In genomic region chr1:171470371-171470871, GRCm38 (mm10) we compare ENCODE assay signal across 9 mouse cellular contexts. TPM values are rescaled to one million over a fixed set of nuclear protein-coding genes. Genes with fewer than 3 reads are reported as not detected.
A peak's percentile ranks its signal among the peaks of the same experiment; 100 is the strongest.
DNase-seq lines count a peak whose midpoint lies in the region; ATAC-seq lines count a peak whose summit lies in the region.
"Had no signal": no experiment of that assay in that cellular context is flagged by ENCODE, and none has a peak within 500 bp of the region (broad histone marks: within the 10 kb centered on the region; RNA-seq: fewer than 3 reads in every experiment).

No protein-coding gene starts in this region.

- H3K9me3 ChIP-seq in intestine, embryonic 15.5 days: no peaks in the 10 kb centered on the region
- H3K9me3 ChIP-seq in limb, embryonic 13.5 days: no peaks in the 10 kb centered on the region
- H3K9me3 ChIP-seq: liver, embryonic 15.5 days had no signal

- no peak overlapping the region for H3K9ac ChIP-seq in intestine, embryonic 15.5 days
- no peak overlapping the region for H3K9ac ChIP-seq in limb, embryonic 13.5 days
- H3K9ac ChIP-seq: liver, embryonic 15.5 days had no signal

- peak; percentile 92 for DNase-seq in 416B (ENCODE audit: low read depth)
- DNase-seq in c-Kit-negative CD71-positive TER-119-positive erythroid progenitor cells, embryonic 14.5 days (ENCODE audit: low read depth, low spot score): peak; percentile 28
- peak; percentile 73 for DNase-seq in forelimb bud, embryonic 11.5 days (ENCODE audit: low read depth, low spot score)
- peak; percentile 16 for DNase-seq in retina, adult 2 months (ENCODE audit: low read depth, low spot score)

- no peak overlapping the region for H3K4me3 ChIP-seq in intestine, embryonic 15.5 days (replicated peaks)
- no peak overlapping the region for H3K4me3 ChIP-seq in limb, embryonic 13.5 days
- H3K4me3 ChIP-seq: liver, embryonic 15.5 days had no signal

- ATAC-seq in CD4-positive, CD25-positive, alpha-beta regulatory T cell, adult 4 months: peak; percentile 73
- peak; percentile 45 for ATAC-seq in intestine, embryonic 15.5 days
- no peak for ATAC-seq in limb, embryonic 13.5 days (ENCODE audit: low FRiP score, low read depth)
- no peak; the same call in 1 of the 2 replicates for ATAC-seq in erythroblast, adult 5-6 weeks (replicated peaks; ENCODE audit: low FRiP score, poor library complexity, severe bottlenecking)

- no peak overlapping the region for H3K27ac ChIP-seq in intestine, embryonic 15.5 days
- H3K27ac ChIP-seq in limb, embryonic 13.5 days: no peak overlapping the region
- H3K27ac ChIP-seq: liver, embryonic 15.5 days had no signal

- no peaks in the 10 kb centered on the region for H3K27me3 ChIP-seq in intestine, embryonic 15.5 days (replicated peaks)
- no peaks in the 10 kb centered on the region for H3K27me3 ChIP-seq in limb, embryonic 13.5 days
- H3K27me3 ChIP-seq: liver, embryonic 15.5 days had no signal

- H3K4me2 ChIP-seq in intestine, embryonic 15.5 days (replicated peaks): no peak overlapping the region
- H3K4me2 ChIP-seq in limb, embryonic 13.5 days (replicated peaks): peak overlapping the region; percentile 25; the same call in 1 of the 2 replicates
- H3K4me2 ChIP-seq: liver, embryonic 15.5 days had no signal

- WGBS in intestine, embryonic 15.5 days: 26% methylated on average over 7 of the region's 7 CpGs
- 31% methylated on average over 7 of the region's 7 CpGs for WGBS in limb, embryonic 13.5 days

- H3K36me3 ChIP-seq in intestine, embryonic 15.5 days: no peaks in the 10 kb centered on the region
- no peaks in the 10 kb centered on the region for H3K36me3 ChIP-seq in limb, embryonic 13.5 days
- H3K36me3 ChIP-seq: liver, embryonic 15.5 days had no signal

- no peaks in the 10 kb centered on the region; the same call in 1 of the 2 replicates for H3K4me1 ChIP-seq in intestine, embryonic 15.5 days (replicated peaks)
- H3K4me1 ChIP-seq in limb, embryonic 13.5 days: no peaks in the 10 kb centered on the region

RNA-seq across cellular contexts. Expression of gene Alyref2, which starts 32.9 kb away (rescaled TPM):
- polyA plus RNA-seq in CD4-positive, CD25-positive, alpha-beta regulatory T cell, adult 4 months (2017; shearing (Covaris generic)): 10 to 100 TPM; 10.5 to 11.7 TPM
- 12.0 and 12.2 TPM in 2 replicates for polyA plus RNA-seq in intestine, embryonic 15.5 days (2015; fragmentation: Nextera tagmentation; extraction: Ambion mirVana)
- polyA plus RNA-seq in limb, embryonic 13.5 days (2015; fragmentation: Nextera tagmentation; extraction: Ambion mirVana): 15.8 and 16.4 TPM in 2 replicates
- total RNA-seq in erythroblast, adult 5-6 weeks (2015; ENCODE audit: low replicate concordance): 0.84 and 4.8 TPM in 2 replicates
- total RNA-seq in erythroblast, adult 5-6 weeks (2017; ENCODE audit: low replicate concordance): 0.60 and 1.4 TPM in 2 replicates

RNA-seq across cellular contexts. Expression of gene F11r, which starts 33.1 kb away (rescaled TPM):
- 1 to 10 TPM in 1 of 2 experiments, under 1 TPM in 1; 0.16 to 1.1 TPM for polyA plus RNA-seq in CD4-positive, CD25-positive, alpha-beta regulatory T cell, adult 4 months (2017; shearing (Covaris generic))
- polyA plus RNA-seq in intestine, embryonic 15.5 days (2015; fragmentation: Nextera tagmentation; extraction: Ambion mirVana): 88.1 and 100 TPM in 2 replicates
- 40.4 and 40.6 TPM in 2 replicates for polyA plus RNA-seq in limb, embryonic 13.5 days (2015; fragmentation: Nextera tagmentation; extraction: Ambion mirVana)
- total RNA-seq in erythroblast, adult 5-6 weeks (2015; ENCODE audit: low replicate concordance): not detected in 2 replicates
- 0.42 TPM in 1 of 2 replicates, not detected in the other for total RNA-seq in erythroblast, adult 5-6 weeks (2017; ENCODE audit: low replicate concordance)

RNA-seq across cellular contexts. Expression of gene Tstd1, which starts 51.7 kb away (rescaled TPM):
- 10 to 100 TPM; 10.0 to 20.1 TPM for polyA plus RNA-seq in CD4-positive, CD25-positive, alpha-beta regulatory T cell, adult 4 months (2017; shearing (Covaris generic))
- 3.3 and 3.8 TPM in 2 replicates for polyA plus RNA-seq in intestine, embryonic 15.5 days (2015; fragmentation: Nextera tagmentation; extraction: Ambion mirVana)
- 7.3 and 9.0 TPM in 2 replicates for polyA plus RNA-seq in limb, embryonic 13.5 days (2015; fragmentation: Nextera tagmentation; extraction: Ambion mirVana)
- not detected in 2 replicates for total RNA-seq in erythroblast, adult 5-6 weeks (2015; ENCODE audit: low replicate concordance)
- not detected in 2 replicates for total RNA-seq in erythroblast, adult 5-6 weeks (2017; ENCODE audit: low replicate concordance)

RNA-seq across cellular contexts. Expression of gene Usf1, which starts 59.3 kb away (rescaled TPM):
- polyA plus RNA-seq in CD4-positive, CD25-positive, alpha-beta regulatory T cell, adult 4 months (2017; shearing (Covaris generic)): 100 to 1,000 TPM in 1 of 2 experiments, 10 to 100 TPM in 1; 62.2 to 115 TPM
- polyA plus RNA-seq in intestine, embryonic 15.5 days (2015; fragmentation: Nextera tagmentation; extraction: Ambion mirVana): 62.1 and 62.5 TPM in 2 replicates
- 102 and 118 TPM in 2 replicates for polyA plus RNA-seq in limb, embryonic 13.5 days (2015; fragmentation: Nextera tagmentation; extraction: Ambion mirVana)
- 2.7 and 12.7 TPM in 2 replicates for total RNA-seq in erythroblast, adult 5-6 weeks (2015; ENCODE audit: low replicate concordance)
- total RNA-seq in erythroblast, adult 5-6 weeks (2017; ENCODE audit: low replicate concordance): 9.1 and 23.1 TPM in 2 replicates

Comparison
In these comparisons a context has a peak if more than half of its experiments do, and no peak if none do; other contexts are left out.
1. DNase-seq: peak in every context shown above with its lines; median percentile 92 in 416B; 73 in forelimb bud, embryonic 11.5 days; 28 in c-Kit-negative CD71-positive TER-119-positive erythroid progenitor cells, embryonic 14.5 days; 16 in retina, adult 2 months.
2. ATAC-seq: peak in CD4-positive, CD25-positive, alpha-beta regulatory T cell, adult 4 months (single experiment) and intestine, embryonic 15.5 days (single experiment); none in limb, embryonic 13.5 days (single experiment) and erythroblast, adult 5-6 weeks (single experiment).
3. RNA of gene F11r, which starts 33.1 kb away (polyA plus RNA-seq): 88.1 to 100 TPM in intestine, embryonic 15.5 days and 40.4 to 40.6 TPM in limb, embryonic 13.5 days; 0.16 to 1.1 TPM in CD4-positive, CD25-positive, alpha-beta regulatory T cell, adult 4 months; every median in the first group is over 10 times any median in the second.